Mouse (Mus musculus): Measurements from ENCODE around the gene Nrsn2. TPM values are rescaled to one million over a fixed set of nuclear protein-coding genes. Genes with fewer than 3 reads are reported as not detected.
"Not testable (repeated sequence)": the region's sequence is repeated elsewhere in the genome, so short reads cannot be mapped to it uniquely, and the experiment has no call there.

Nrsn2 gene
- polyA plus RNA-seq, 1 experiment: not detected

DNA sequence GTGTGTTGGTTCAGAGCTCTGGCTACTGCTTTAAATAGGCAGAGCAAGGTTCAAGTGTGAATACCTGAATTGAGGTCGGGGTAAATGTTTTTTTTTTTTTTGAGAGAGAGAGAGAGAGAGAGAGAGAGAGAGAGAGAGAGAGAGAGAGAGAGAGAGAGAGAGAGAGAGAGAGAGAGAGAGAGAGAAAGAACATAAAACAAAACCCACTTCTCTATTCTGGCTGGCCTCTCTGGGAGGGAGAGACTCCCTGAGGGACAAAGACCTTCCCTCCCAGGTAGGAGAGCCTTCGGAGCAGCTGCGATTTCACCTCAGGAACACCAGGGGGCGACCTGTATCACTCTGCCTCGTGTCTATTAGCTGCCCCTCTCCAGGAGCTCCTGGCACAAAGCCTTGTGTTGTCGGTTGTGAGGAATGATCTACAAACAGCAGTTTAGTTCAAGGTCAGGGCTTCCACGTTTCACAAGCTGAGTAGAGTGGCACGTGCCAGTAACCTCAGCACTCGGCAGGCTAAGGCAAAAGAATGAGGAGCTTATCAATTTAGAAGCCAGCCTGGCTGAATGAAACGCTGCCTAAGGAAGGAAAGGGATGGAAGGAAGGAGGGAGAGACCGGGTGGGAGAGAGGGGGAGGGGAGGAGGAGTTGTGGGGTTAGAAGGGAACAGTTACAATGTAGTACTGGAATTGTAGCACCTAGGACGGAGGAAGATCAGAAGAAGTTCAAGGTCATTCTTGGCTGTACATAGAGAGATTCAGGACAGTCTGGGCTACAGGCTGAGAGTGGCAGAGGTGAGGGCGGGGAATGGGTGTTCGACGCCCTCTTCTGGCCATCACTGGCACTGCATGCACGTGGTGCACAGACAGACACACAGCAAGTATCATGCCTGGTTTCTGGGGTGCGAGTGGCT lies 12.9 kb downstream of the Nrsn2 start:
- Histone ChIP-seq H3K4me1 (ENCODE audit: control insufficient read depth, insufficient read depth, low read length) (peaks cover 12% of the 10 kb centered on the region), H3K27ac (ENCODE audit: insufficient read depth, low read depth, low read length) (no peak overlapping the region), H3K4me3 (ENCODE audit: insufficient read depth, low read length) (peak overlapping the region; percentile 30)
- TF ChIP-seq POLR2A (IDR thresholded peaks at IDR 0.05; ENCODE audit: borderline replicate concordance, low read depth, low read length) (0 out of 2 replicates have a peak, but pooled peaks have one; percentile 17), CTCF (IDR thresholded peaks at IDR 0.05; ENCODE audit: low read depth, low read length) (peak; percentile 54)

GRCm38 (mm10) chr2:152361193-152361592 lies 15.2 kb downstream of the Nrsn2 start:
- no peak for TF ChIP-seq POLR2A (IDR thresholded peaks at IDR 0.05; ENCODE audit: borderline replicate concordance, low read depth, low read length)
- TF ChIP-seq CTCF (IDR thresholded peaks at IDR 0.05; ENCODE audit: low read depth, low read length): no peak
- Histone ChIP-seq H3K27ac (ENCODE audit: insufficient read depth, low read depth, low read length) (no peak overlapping the region), H3K4me3 (ENCODE audit: insufficient read depth, low read length) (no peak overlapping the region), H3K4me1 (ENCODE audit: control insufficient read depth, insufficient read depth, low read length) (peaks cover 12% of the 10 kb centered on the region)

GRCm38 (mm10) chr2:152360271-152360775 lies 16.1 kb downstream of the Nrsn2 start:
- Histone ChIP-seq H3K27ac (ENCODE audit: insufficient read depth, low read depth, low read length) (no peak overlapping the region), H3K4me1 (ENCODE audit: control insufficient read depth, insufficient read depth, low read length) (peaks cover 12% of the 10 kb centered on the region), H3K4me3 (ENCODE audit: insufficient read depth, low read length) (no peak overlapping the region)
- TF ChIP-seq POLR2A (IDR thresholded peaks at IDR 0.05; ENCODE audit: borderline replicate concordance, low read depth, low read length) (no peak), CTCF (IDR thresholded peaks at IDR 0.05; ENCODE audit: low read depth, low read length) (no peak)

- peaks cover 12% of the 10 kb centered on the region for H3K4me1 ChIP-seq (ENCODE audit: control insufficient read depth, insufficient read depth, low read length)
- TF ChIP-seq CTCF (IDR thresholded peaks at IDR 0.05; ENCODE audit: low read depth, low read length) (no peak), POLR2A (IDR thresholded peaks at IDR 0.05; ENCODE audit: borderline replicate concordance, low read depth, low read length) (no peak)
- no peak overlapping the region for H3K4me3 ChIP-seq (ENCODE audit: insufficient read depth, low read length)
- H3K27ac ChIP-seq (ENCODE audit: insufficient read depth, low read depth, low read length): no peak overlapping the region
Observed at GRCm38 (mm10) chr2:152359616-152360015, 16.8 kb downstream of the Nrsn2 start.

- H3K4me3 ChIP-seq (ENCODE audit: insufficient read depth, low read length); H3K27ac ChIP-seq (ENCODE audit: insufficient read depth, low read depth, low read length): not testable (repeated sequence)
- peaks cover 12% of the 10 kb centered on the region for H3K4me1 ChIP-seq (ENCODE audit: control insufficient read depth, insufficient read depth, low read length)
Observed at GRCm38 (mm10) chr2:152358977-152359376, 17.5 kb downstream of the Nrsn2 start.

DNA sequence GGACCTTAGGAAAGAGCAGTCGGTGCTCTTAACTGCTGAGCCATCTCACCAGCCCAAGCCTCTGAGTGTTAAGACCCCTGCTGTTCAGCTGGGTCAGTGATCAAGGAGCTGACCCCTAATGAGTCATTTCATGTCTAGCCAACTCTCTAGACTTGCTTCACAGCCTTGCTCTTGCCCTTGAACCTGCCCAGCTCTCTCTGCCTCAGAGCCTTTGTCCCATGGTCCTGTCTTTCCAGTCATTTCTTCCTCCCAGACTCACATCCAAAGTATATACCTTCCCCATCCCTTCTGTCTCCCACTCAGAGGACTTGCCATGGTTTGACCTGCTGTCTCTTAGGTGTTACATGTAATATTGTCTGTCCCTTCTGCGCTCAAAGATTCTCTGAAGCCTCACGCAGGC lies 19.2 kb downstream of the Nrsn2 start:
- Histone ChIP-seq H3K4me3 (ENCODE audit: insufficient read depth, low read length) (no peak overlapping the region), H3K4me1 (ENCODE audit: control insufficient read depth, insufficient read depth, low read length) (peaks cover 8% of the 10 kb centered on the region), H3K27ac (ENCODE audit: insufficient read depth, low read depth, low read length) (no peak overlapping the region)
- TF ChIP-seq POLR2A (IDR thresholded peaks at IDR 0.05; ENCODE audit: borderline replicate concordance, low read depth, low read length) (no peak), CTCF (IDR thresholded peaks at IDR 0.05; ENCODE audit: low read depth, low read length) (no peak)

GRCm38 (mm10) chr2:152349842-152350540 lies 26.4 kb downstream of the Nrsn2 start:
- TF ChIP-seq POLR2A (IDR thresholded peaks at IDR 0.05; ENCODE audit: borderline replicate concordance, low read depth, low read length): no peak
- no peak for TF ChIP-seq CTCF (IDR thresholded peaks at IDR 0.05; ENCODE audit: low read depth, low read length)
- Histone ChIP-seq H3K27ac (ENCODE audit: insufficient read depth, low read depth, low read length) (no peak overlapping the region), H3K4me1 (ENCODE audit: control insufficient read depth, insufficient read depth, low read length) (peaks cover 25% of the 10 kb centered on the region), H3K4me3 (ENCODE audit: insufficient read depth, low read length) (no peak overlapping the region)

DNA sequence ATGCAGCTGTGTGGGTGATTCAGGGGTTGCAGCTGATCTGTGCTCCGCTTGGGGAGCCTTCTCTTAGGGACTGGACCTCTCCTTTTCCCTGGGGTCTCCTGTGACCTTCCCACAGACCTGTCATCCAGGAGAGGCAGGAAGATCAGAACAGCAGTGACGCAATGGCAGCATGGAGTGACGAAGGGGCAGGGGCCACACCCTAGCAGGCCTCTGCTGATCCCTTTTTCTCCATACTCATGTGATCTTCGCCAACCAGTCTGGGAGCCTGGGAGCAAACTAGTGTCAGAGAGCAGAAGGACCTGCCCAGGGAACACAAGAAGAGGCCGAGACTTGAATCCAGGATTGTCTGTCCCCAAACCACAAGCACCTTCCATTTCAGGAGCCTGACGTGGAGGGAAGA lies 27.2 kb downstream of the Nrsn2 start:
- Histone ChIP-seq H3K4me3 (ENCODE audit: insufficient read depth, low read length) (no peak overlapping the region), H3K27ac (ENCODE audit: insufficient read depth, low read depth, low read length) (no peak overlapping the region), H3K4me1 (ENCODE audit: control insufficient read depth, insufficient read depth, low read length) (peaks cover 30% of the 10 kb centered on the region)
- TF ChIP-seq POLR2A (IDR thresholded peaks at IDR 0.05; ENCODE audit: borderline replicate concordance, low read depth, low read length): no peak

GRCm38 (mm10) chr2:152347722-152348121 lies 28.7 kb downstream of the Nrsn2 start:
- TF ChIP-seq CTCF (IDR thresholded peaks at IDR 0.05; ENCODE audit: low read depth, low read length) (no peak), POLR2A (IDR thresholded peaks at IDR 0.05; ENCODE audit: borderline replicate concordance, low read depth, low read length) (no peak)

More at GRCm38 (mm10) chr2:152347722-152348121, 28.7 kb downstream of the Nrsn2 start:
- Histone ChIP-seq H3K27ac (ENCODE audit: insufficient read depth, low read depth, low read length) (no peak overlapping the region), H3K4me3 (ENCODE audit: insufficient read depth, low read length) (no peak overlapping the region), H3K4me1 (ENCODE audit: control insufficient read depth, insufficient read depth, low read length) (peaks cover 31% of the 10 kb centered on the region)

All from bone marrow macrophage, adult 2 months (primary cell).